Mouse (Mus musculus) cerebellum, adult 11 months (tissue): Measurements from ENCODE around the gene Il25.
"Not testable (repeated sequence)": the region's sequence is repeated elsewhere in the genome, so short reads cannot be mapped to it uniquely, and the experiment has no call there.

Source experiments
- DNase-seq: peaks from one replicate; pipeline ENCODE4 v3.0.0; 2022

The Il25 gene

GRCm38 (mm10) chr14:54927296-54927695 is 5.2 kb upstream of the Il25 start:
- DNase-seq, result no peak

GRCm38 (mm10) chr14:54929801-54930200 is 2.7 kb upstream of the Il25 start:
- no peak for DNase-seq

GRCm38 (mm10) chr14:54930431-54930830 is 2.1 kb upstream of the Il25 start:
- DNase-seq, result no peak

- peak; percentile 34 for DNase-seq
These were observed 3.7 kb downstream of the Il25 start, which contains the start of gene Cmtm5 for GRCm38 (mm10) chr14:54935904-54936830. TSS of gene Cmtm5 (plus strand) at chr14:54936261.

GRCm38 (mm10) chr14:54936831-54937160 is 4.3 kb downstream of the Il25 start:
- DNase-seq, result no peak

GRCm38 (mm10) chr14:54937361-54938182 is 5.1 kb downstream of the Il25 start:
- no peak for DNase-seq

- DNase-seq, result no peak
These were observed 6.1 kb downstream of the Il25 start for GRCm38 (mm10) chr14:54938431-54939219.

- peak; percentile 50 for DNase-seq
These were observed 7.1 kb downstream of the Il25 start for GRCm38 (mm10) chr14:54939434-54940175.

GRCm38 (mm10) chr14:54940176-54940530 is 7.7 kb downstream of the Il25 start:
- DNase-seq, result no peak

- no peak for DNase-seq
These were observed 8.8 kb downstream of the Il25 start for GRCm38 (mm10) chr14:54941024-54941978.

- DNase-seq, result no peak
These were observed 10.0 kb downstream of the Il25 start for GRCm38 (mm10) chr14:54942479-54942878.

GRCm38 (mm10) chr14:54943971-54944370 is 11.5 kb downstream of the Il25 start:
- DNase-seq, result no peak

GRCm38 (mm10) chr14:54944939-54945338 is 12.4 kb downstream of the Il25 start:
- DNase-seq, result no peak

GRCm38 (mm10) chr14:54945975-54946704 is 13.6 kb downstream of the Il25 start:
- no peak for DNase-seq

GRCm38 (mm10) chr14:54947008-54947407 is 14.5 kb downstream of the Il25 start:
- DNase-seq, result not testable (repeated sequence)

GRCm38 (mm10) chr14:54948781-54949180 is 16.3 kb downstream of the Il25 start:
- no peak for DNase-seq

GRCm38 (mm10) chr14:54950493-54950892 is 18.0 kb downstream of the Il25 start:
- no peak for DNase-seq

- DNase-seq, result no peak
These were observed 19.1 kb downstream of the Il25 start for GRCm38 (mm10) chr14:54951587-54951986.

GRCm38 (mm10) chr14:54953664-54954206 is 21.2 kb downstream of the Il25 start:
- no peak for DNase-seq

GRCm38 (mm10) chr14:54954474-54954873 is 22.0 kb downstream of the Il25 start:
- no peak for DNase-seq
